Comparison of ENCODE assay signal across 9 mouse cellular contexts in the genomic region with DNA sequence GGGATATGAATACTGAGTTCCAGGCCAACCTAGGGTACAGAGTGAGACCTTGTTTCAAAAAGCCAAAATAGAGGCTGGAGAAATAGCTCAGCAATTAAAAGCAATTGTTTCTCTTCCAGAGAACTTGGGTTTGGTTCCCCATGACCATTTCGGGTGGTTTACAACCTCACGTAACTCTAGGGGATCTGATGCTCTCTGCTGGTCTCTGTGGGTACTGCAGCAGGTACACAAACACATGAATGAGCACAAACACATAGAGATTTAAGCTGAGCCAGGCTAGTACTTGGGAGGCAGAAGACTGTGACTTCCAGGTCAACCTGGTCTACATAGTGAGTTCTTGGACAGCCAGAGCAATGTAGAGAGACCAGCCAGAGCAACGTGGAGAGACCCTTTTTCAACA. TPM values are rescaled to one million over a fixed set of nuclear protein-coding genes. Genes with fewer than 3 reads are reported as not detected.
DNase-seq lines count a peak whose midpoint lies in the region; ATAC-seq and TF ChIP-seq lines count a peak whose summit lies in the region.
"Had no signal": no experiment of that assay in that cellular context is flagged by ENCODE, and none has a peak within 500 bp of the region (broad histone marks: within the 10 kb centered on the region; RNA-seq: fewer than 3 reads in every experiment).

No protein-coding gene starts in this region.

- TF ChIP-seq POLR2A in liver, adult 2 months (IDR thresholded peaks at IDR 0.05; ENCODE audit: extremely low read depth, insufficient read depth, low read length): no peak
- no peak for TF ChIP-seq POLR2A in limb, embryonic 14.5 days (IDR thresholded peaks at IDR 0.05; ENCODE audit: borderline replicate concordance, extremely low read depth, insufficient read depth, insufficient read length)

- 58% methylated on average over 3 of the region's 3 CpGs for WGBS in forebrain, embryonic 10.5 days
- 53% methylated on average over 3 of the region's 3 CpGs for WGBS in forebrain, embryonic 15.5 days
- 63% methylated on average over 3 of the region's 3 CpGs for WGBS in liver, adult 2 months
- 31% methylated on average over 3 of the region's 3 CpGs for WGBS in liver, embryonic 12.5 days (ENCODE audit: insufficient replicate concordance)
- WGBS in limb, embryonic 14.5 days: 48% methylated on average over 3 of the region's 3 CpGs

- peak; percentile 31 for DNase-seq in forebrain, embryonic 10.5 days (ENCODE audit: extremely low spot score, low spot score)
- DNase-seq in liver, adult 2 months (ENCODE audit: extremely low read depth, low read depth, low spot score): peak; percentile 39
- DNase-seq in c-Kit-positive CD71-negative TER-119-negative erythroid progenitor cells, embryonic 14.5 days (ENCODE audit: low read depth): peak; percentile 60
- DNase-seq in limb, embryonic 14.5 days (ENCODE audit: low spot score): peak; percentile 8
- DNase-seq in spleen, postnatal 10 days (ENCODE audit: low spot score in 2 of 2): peak; percentile 43 to 80
- DNase-seq in gastrocnemius, adult 8-10 months (ENCODE audit: low spot score in 2 of 2): no peak

- no peak overlapping the region for H3K9ac ChIP-seq in forebrain, embryonic 15.5 days (replicated peaks)
- H3K9ac ChIP-seq in liver, adult 2 months (ENCODE audit: low read depth, low read length): no peak overlapping the region
- no peak overlapping the region for H3K9ac ChIP-seq in liver, embryonic 12.5 days
- H3K9ac ChIP-seq in limb, embryonic 14.5 days (ENCODE audit: low read depth, low read length, severe bottlenecking): no peak overlapping the region
- H3K9ac ChIP-seq: stomach, embryonic 15.5 days had no signal

- no peaks in the 10 kb centered on the region for H3K9me3 ChIP-seq in forebrain, embryonic 10.5 days
- H3K9me3 ChIP-seq in forebrain, embryonic 15.5 days: no peaks in the 10 kb centered on the region
- H3K9me3 ChIP-seq in liver, embryonic 12.5 days (replicated peaks): no peaks in the 10 kb centered on the region
- H3K9me3 ChIP-seq in limb, embryonic 14.5 days (ENCODE audit: control insufficient read depth, low read length): no peaks in the 10 kb centered on the region
- H3K9me3 ChIP-seq: stomach, embryonic 15.5 days had no signal

- H3K79me2 ChIP-seq in liver, adult 2 months (ENCODE audit: control insufficient read depth, insufficient read depth, low read length): peaks cover 4% of the 10 kb centered on the region; the same call in 1 of the 2 replicates

- no peaks in the 10 kb centered on the region for H3K4me1 ChIP-seq in forebrain, embryonic 10.5 days
- H3K4me1 ChIP-seq in forebrain, embryonic 15.5 days: no peaks in the 10 kb centered on the region
- H3K4me1 ChIP-seq in liver, adult 2 months (ENCODE audit: control insufficient read depth, insufficient read depth, low read length): no peaks in the 10 kb centered on the region
- H3K4me1 ChIP-seq in liver, embryonic 12.5 days: no peaks in the 10 kb centered on the region
- no peaks in the 10 kb centered on the region for H3K4me1 ChIP-seq in limb, embryonic 14.5 days (ENCODE audit: control insufficient read depth, insufficient read depth, low read length)
- H3K4me1 ChIP-seq: stomach, embryonic 15.5 days had no signal

- no peak overlapping the region for H3K27ac ChIP-seq in forebrain, embryonic 10.5 days
- H3K27ac ChIP-seq in forebrain, embryonic 15.5 days (replicated peaks): no peak overlapping the region
- H3K27ac ChIP-seq in liver, adult 2 months (replicated peaks; ENCODE audit: insufficient read depth, low read depth, low read length): no peak overlapping the region
- no peak overlapping the region for H3K27ac ChIP-seq in liver, embryonic 12.5 days
- H3K27ac ChIP-seq in limb, embryonic 14.5 days (replicated peaks; ENCODE audit: low read depth, low read length): no peak overlapping the region
- H3K27ac ChIP-seq: stomach, embryonic 15.5 days had no signal

- H3K4me3 ChIP-seq in forebrain, embryonic 10.5 days: no peak overlapping the region
- H3K4me3 ChIP-seq in forebrain, embryonic 15.5 days: no peak overlapping the region
- no peak overlapping the region for H3K4me3 ChIP-seq in liver, adult 2 months (ENCODE audit: insufficient read depth, low read depth, low read length)
- H3K4me3 ChIP-seq in liver, embryonic 12.5 days: no peak overlapping the region
- no peak overlapping the region for H3K4me3 ChIP-seq in limb, embryonic 14.5 days (replicated peaks; ENCODE audit: low read length)
- H3K4me3 ChIP-seq: stomach, embryonic 15.5 days had no signal

- ATAC-seq in forebrain, embryonic 15.5 days (replicated peaks): no peak
- ATAC-seq in liver, embryonic 12.5 days: no peak
- no peak for ATAC-seq in limb, embryonic 14.5 days (ENCODE audit: low FRiP score, low read depth)

- no peak overlapping the region for H3K4me2 ChIP-seq in forebrain, embryonic 15.5 days (replicated peaks)
- no peak overlapping the region for H3K4me2 ChIP-seq in liver, embryonic 12.5 days
- no peak overlapping the region for H3K4me2 ChIP-seq in limb, embryonic 14.5 days (replicated peaks; ENCODE audit: low read depth, low read length, severe bottlenecking)
- H3K4me2 ChIP-seq: stomach, embryonic 15.5 days had no signal

- H3K36me3 ChIP-seq in forebrain, embryonic 10.5 days (replicated peaks): peaks cover 55% of the 10 kb centered on the region
- H3K36me3 ChIP-seq in forebrain, embryonic 15.5 days: peaks cover 2% of the 10 kb centered on the region; the same call in 1 of the 2 replicates
- H3K36me3 ChIP-seq in liver, adult 2 months (ENCODE audit: control insufficient read depth, insufficient read depth, low read length): peaks cover 24% of the 10 kb centered on the region
- H3K36me3 ChIP-seq in liver, embryonic 12.5 days: peaks cover 30% of the 10 kb centered on the region
- H3K36me3 ChIP-seq in limb, embryonic 14.5 days (ENCODE audit: control insufficient read depth, insufficient read depth, low read length): peaks cover 30% of the 10 kb centered on the region

- TF ChIP-seq CTCF in liver, adult 2 months (IDR thresholded peaks at IDR 0.05; ENCODE audit: low read depth, low read length): peak; percentile 63

- H3K27me3 ChIP-seq in forebrain, embryonic 10.5 days (ENCODE audit: poor library complexity, severe bottlenecking): no peaks in the 10 kb centered on the region
- H3K27me3 ChIP-seq in forebrain, embryonic 15.5 days: no peaks in the 10 kb centered on the region
- no peaks in the 10 kb centered on the region for H3K27me3 ChIP-seq in liver, adult 2 months (ENCODE audit: control insufficient read depth, insufficient read depth, low read length)
- no peaks in the 10 kb centered on the region for H3K27me3 ChIP-seq in liver, embryonic 12.5 days (replicated peaks)
- no peaks in the 10 kb centered on the region for H3K27me3 ChIP-seq in limb, embryonic 14.5 days (ENCODE audit: control insufficient read depth, insufficient read depth, low read length)
- H3K27me3 ChIP-seq: stomach, embryonic 15.5 days had no signal

RNA-seq across cellular contexts. Expression of a gene that starts 28.6 kb away (rescaled TPM):
- polyA plus RNA-seq in forebrain, embryonic 10.5 days (2016; fragmentation: Nextera tagmentation; extraction: Ambion mirVana): 11.9 and 13.3 TPM in 2 replicates
- 19.9 and 21.0 TPM in 2 replicates for polyA plus RNA-seq in forebrain, embryonic 15.5 days (2015; fragmentation: Nextera tagmentation; extraction: Ambion mirVana)
- total RNA-seq in liver, adult 2 months (2014; rRNA removed): 7.7 and 8.1 TPM in 2 replicates
- polyA plus RNA-seq in liver, adult 2 months (2012; rRNA removed): 17.8 and 19.1 TPM in 2 replicates
- polyA plus RNA-seq in liver, embryonic 12.5 days (2016; fragmentation: Nextera tagmentation; extraction: Ambion mirVana): 5.1 and 5.6 TPM in 2 replicates
- 27.8 and 33.9 TPM in 2 replicates for polyA plus RNA-seq in limb, embryonic 14.5 days (2012; rRNA removed)
- 13.9 and 15.6 TPM in 2 replicates for polyA plus RNA-seq in limb, embryonic 14.5 days (2014; fragmentation: Nextera tagmentation; extraction: Ambion mirVana)
- 10 to 100 TPM; 45.9 to 66.0 (median 50.9) TPM for total RNA-seq in gastrocnemius, adult 8-10 months (2022)

RNA-seq across cellular contexts. Expression of a gene that starts 55.1 kb away (rescaled TPM):
- polyA plus RNA-seq in forebrain, embryonic 10.5 days (2016; fragmentation: Nextera tagmentation; extraction: Ambion mirVana): 31.9 and 33.5 TPM in 2 replicates
- 58.1 and 62.0 TPM in 2 replicates for polyA plus RNA-seq in forebrain, embryonic 15.5 days (2015; fragmentation: Nextera tagmentation; extraction: Ambion mirVana)
- 8.0 and 9.8 TPM in 2 replicates for total RNA-seq in liver, adult 2 months (2014; rRNA removed)
- 4.6 and 4.9 TPM in 2 replicates for polyA plus RNA-seq in liver, adult 2 months (2012; rRNA removed)
- polyA plus RNA-seq in liver, embryonic 12.5 days (2016; fragmentation: Nextera tagmentation; extraction: Ambion mirVana): 10.6 and 10.9 TPM in 2 replicates
- polyA plus RNA-seq in limb, embryonic 14.5 days (2012; rRNA removed): 30.5 and 33.1 TPM in 2 replicates
- 22.8 and 28.7 TPM in 2 replicates for polyA plus RNA-seq in limb, embryonic 14.5 days (2014; fragmentation: Nextera tagmentation; extraction: Ambion mirVana)
- total RNA-seq in gastrocnemius, adult 8-10 months (2022): 10 to 100 TPM; 30.6 to 39.1 (median 34.5) TPM

Comparison
In these comparisons a context has a peak if more than half of its experiments do, and no peak if none do; other contexts are left out.
1. DNase-seq: peak in forebrain, embryonic 10.5 days (single experiment), liver, adult 2 months (single experiment), c-Kit-positive CD71-negative TER-119-negative erythroid progenitor cells, embryonic 14.5 days (single experiment), limb, embryonic 14.5 days (single experiment) and spleen, postnatal 10 days (2 of 2); none in gastrocnemius, adult 8-10 months (0 of 2).